Mouse (Mus musculus): ENCODE measurements at regions not wholly inside any gene's neighbourhood (a gene's known extent, or its start where the extent isn't known, plus 50 kb on each side); places are given as distances from the start of the nearest gene placed in this dataset.

DNA sequence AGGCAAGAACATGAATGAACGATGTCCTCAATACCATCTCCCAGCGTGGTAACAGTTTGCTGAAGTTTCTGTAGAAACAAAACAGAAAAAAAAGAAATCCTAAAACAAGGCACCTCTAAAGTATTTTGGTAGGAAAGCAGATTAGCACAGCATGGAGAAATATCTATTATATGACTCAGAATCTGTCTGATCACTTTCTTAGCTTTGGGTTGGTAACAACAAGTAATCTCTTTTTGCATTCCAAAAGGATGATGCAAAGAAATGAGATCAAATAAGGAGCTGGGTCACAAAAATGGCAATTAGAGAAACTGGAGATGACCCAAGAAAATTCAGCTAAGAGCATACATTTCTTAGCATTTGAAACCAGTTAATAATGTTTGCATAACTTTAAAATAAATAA, 854.2 kb downstream of the Fstl5 start:
- Histone ChIP-seq H3ac (ENCODE audit: control insufficient read depth, insufficient read length, low read depth) (no peak overlapping the region), H3K4me3 (ENCODE audit: insufficient read depth, poor library complexity, severe bottlenecking) (no peak overlapping the region), H3K79me2 (ENCODE audit: control insufficient read depth, insufficient read depth) (no peaks in the 10 kb centered on the region), H3K79me3 (ENCODE audit: low read depth) (no peaks in the 10 kb centered on the region), H3K36me3 (ENCODE audit: control insufficient read depth, insufficient read depth) (no peaks in the 10 kb centered on the region), H3K27me3 (ENCODE audit: control insufficient read depth, insufficient read depth, insufficient read length) (no peaks in the 10 kb centered on the region)
- TF ChIP-seq FOSL1 (IDR thresholded peaks at IDR 0.05; ENCODE audit: insufficient read depth, low read length, poor library complexity, severe bottlenecking) (no peak), CEBPB (IDR thresholded peaks at IDR 0.05; ENCODE audit: low read depth) (peak; percentile 4), MYOD1 (IDR thresholded peaks at IDR 0.05; ENCODE audit: control insufficient read depth, insufficient read length, low read depth) (no peak), CTCF (IDR thresholded peaks at IDR 0.05; ENCODE audit: control insufficient read depth, insufficient read depth, insufficient read length) (no peak), USF1 (IDR thresholded peaks at IDR 0.05; ENCODE audit: low read depth) (no peak), MAX (IDR thresholded peaks at IDR 0.05) (no peak), MYOG (IDR thresholded peaks at IDR 0.05; ENCODE audit: control insufficient read depth, extremely low read depth, insufficient read length) (no peak)

- no peaks in the 10 kb centered on the region for H3K36me3 ChIP-seq (ENCODE audit: control insufficient read depth, insufficient read depth)
- H3K79me3 ChIP-seq (ENCODE audit: low read depth): no peaks in the 10 kb centered on the region
- H3K4me3 ChIP-seq (ENCODE audit: insufficient read depth, poor library complexity, severe bottlenecking): no peak overlapping the region
- H3K79me2 ChIP-seq (ENCODE audit: control insufficient read depth, insufficient read depth): no peaks in the 10 kb centered on the region
- TF ChIP-seq USF1 (IDR thresholded peaks at IDR 0.05; ENCODE audit: low read depth): no peak
- no peak for TF ChIP-seq MYOG (IDR thresholded peaks at IDR 0.05; ENCODE audit: control insufficient read depth, extremely low read depth, insufficient read length)
- no peak overlapping the region for H3ac ChIP-seq (ENCODE audit: control insufficient read depth, insufficient read length, low read depth)
- no peaks in the 10 kb centered on the region for H3K27me3 ChIP-seq (ENCODE audit: control insufficient read depth, insufficient read depth, insufficient read length)
Observed at GRCm38 (mm10) chr3:76966849-76967248, 892.8 kb downstream of the Fstl5 start.

Data from C2C12 (cell line).